Mouse (Mus musculus) splenic B cell, adult 2 months (primary cell): ENCODE measurements around the gene Ckap2l.

Source experiments
- DNase-seq: peaks from one replicate; pipeline ENCODE4 v3.0.0-alpha.2; 2011; ENCODE audit warnings: low read depth, low spot score
- H3K27me3 ChIP-seq: 2 replicates; pipeline ENCODE4 v1.6.1; 2012; ENCODE audit warnings: mild to moderate bottlenecking, low read length, moderate library complexity, mixed read lengths; ENCODE audit not compliant: control insufficient read depth, poor library complexity, insufficient read depth, severe bottlenecking
- H3K36me3 ChIP-seq: 2 replicates; pipeline ENCODE4 v1.6.1; 2012; ENCODE audit warnings: mild to moderate bottlenecking, low read length, moderate library complexity, mixed read lengths; ENCODE audit not compliant: control insufficient read depth, poor library complexity, insufficient read depth, severe bottlenecking

The Ckap2l gene

DNA sequence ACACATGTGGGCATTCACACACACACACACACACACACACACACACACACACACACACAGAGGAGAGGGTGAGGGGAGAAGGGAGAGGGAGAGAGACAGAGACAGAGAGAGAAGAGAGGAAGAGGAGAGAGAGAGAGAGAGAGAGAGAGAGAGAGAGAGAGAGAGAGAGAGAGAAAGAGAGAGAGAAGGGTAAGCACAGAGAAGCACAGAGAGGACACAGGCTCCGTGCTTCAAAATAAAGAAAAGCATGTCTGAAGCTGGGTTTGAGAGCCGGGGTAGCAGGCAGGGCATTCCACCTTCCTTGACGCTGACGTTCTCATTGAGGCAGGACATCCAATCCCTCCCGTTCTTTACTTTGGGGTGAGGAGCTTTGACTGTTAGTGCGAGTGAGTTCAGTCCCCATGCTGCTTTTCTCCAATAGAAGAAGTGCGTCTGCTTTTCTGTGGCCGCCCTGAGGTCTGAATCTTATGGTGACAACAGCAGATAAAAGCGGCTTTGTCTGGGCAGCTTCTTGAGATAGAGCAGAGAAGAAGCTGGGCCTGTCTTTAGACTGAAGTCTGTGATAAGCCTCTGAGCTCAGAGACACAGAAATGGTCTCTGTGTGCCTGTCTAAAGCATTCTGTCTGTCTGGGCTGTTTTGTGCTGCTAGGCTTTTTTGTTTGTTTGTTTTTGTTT, 63.1 kb downstream of the Ckap2l start:
- DNase-seq: no peak
- no peaks in the 10 kb centered on the region for H3K27me3 ChIP-seq
- H3K36me3 ChIP-seq: no peaks in the 10 kb centered on the region

DNA sequence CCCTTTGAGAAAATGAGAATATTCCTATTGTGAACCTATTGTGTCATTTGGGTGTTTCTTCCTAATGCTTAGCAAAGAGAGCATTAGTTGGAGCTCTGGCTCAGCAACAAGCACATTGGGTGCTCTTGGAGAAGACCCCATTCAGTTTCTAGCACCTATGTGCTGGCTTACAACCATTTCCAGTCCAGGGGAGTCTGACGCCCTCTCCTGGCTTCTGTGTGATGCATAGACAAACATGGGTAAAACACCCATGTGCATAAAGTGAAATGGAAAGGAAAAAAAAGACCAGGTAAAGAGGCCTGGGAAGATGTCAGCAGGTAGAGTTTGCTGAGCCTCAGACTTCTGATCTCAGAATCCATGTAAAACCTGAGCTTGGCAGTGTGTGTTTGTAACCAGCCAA, 63.8 kb downstream of the Ckap2l start:
- no peak for DNase-seq
- H3K36me3 ChIP-seq: no peaks in the 10 kb centered on the region
- no peaks in the 10 kb centered on the region for H3K27me3 ChIP-seq

DNA sequence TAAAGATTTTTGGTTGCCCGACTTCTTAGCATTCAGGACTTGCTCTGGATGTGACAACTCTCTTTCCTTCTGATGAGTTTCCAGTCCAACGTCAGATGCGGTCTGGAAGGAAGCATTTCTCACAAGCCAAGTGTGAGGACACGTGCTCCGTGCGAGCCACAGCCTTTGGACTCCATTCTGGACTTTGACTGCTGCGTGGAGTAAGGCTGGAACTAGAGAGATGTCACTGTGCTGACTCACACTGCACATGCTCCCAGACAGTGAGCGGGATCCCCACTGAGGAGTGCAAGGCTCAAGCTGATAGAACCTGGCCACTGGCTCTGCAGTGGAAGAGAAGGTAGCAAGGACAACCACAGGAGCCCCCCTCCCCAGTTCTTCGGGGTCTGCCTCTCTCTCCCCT, 64.5 kb downstream of the Ckap2l start:
- H3K27me3 ChIP-seq: no peaks in the 10 kb centered on the region
- no peaks in the 10 kb centered on the region for H3K36me3 ChIP-seq
- DNase-seq: no peak

DNA sequence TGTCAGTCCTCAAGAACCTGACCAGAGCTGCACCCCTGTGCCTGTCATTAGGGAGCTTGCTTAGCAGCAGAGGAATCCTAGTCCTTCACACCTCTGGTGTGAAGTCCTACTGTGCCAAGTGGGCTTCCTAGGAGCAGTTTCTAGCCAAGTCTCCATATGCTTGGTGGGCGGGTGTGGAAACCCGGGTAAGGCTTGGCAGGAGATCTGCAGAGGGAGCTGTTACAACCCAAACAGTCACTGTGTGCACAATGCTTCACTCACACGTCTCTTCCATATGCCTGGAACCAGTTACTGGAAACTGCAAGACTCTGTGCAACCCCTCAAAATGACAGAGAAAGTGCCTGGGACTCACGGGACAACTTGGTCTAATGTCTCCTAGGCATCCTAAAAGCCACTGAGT, 65.0 kb downstream of the Ckap2l start:
- no peak for DNase-seq
- H3K27me3 ChIP-seq: no peaks in the 10 kb centered on the region
- no peaks in the 10 kb centered on the region for H3K36me3 ChIP-seq

DNA sequence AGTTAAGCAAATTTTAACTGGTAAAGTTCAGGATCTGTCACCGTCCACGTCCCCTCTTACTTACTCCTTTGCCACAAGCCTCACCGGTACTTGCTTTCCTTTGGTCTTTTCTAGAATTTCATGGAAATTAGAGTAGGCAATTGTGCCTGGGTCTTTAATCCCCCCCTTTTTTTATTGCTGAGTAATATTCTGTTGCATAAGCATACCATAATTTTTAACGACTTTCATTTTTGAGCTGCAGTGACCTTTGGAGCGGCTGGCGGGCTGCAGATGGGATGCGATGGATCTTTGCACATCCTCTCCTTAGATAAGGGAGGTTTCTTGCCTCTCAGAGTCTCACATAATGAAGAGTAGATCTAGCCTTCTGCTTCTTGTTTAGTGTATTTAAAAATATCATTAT, 67.7 kb downstream of the Ckap2l start:
- no peaks in the 10 kb centered on the region for H3K27me3 ChIP-seq
- DNase-seq: no peak
- no peaks in the 10 kb centered on the region for H3K36me3 ChIP-seq

DNA sequence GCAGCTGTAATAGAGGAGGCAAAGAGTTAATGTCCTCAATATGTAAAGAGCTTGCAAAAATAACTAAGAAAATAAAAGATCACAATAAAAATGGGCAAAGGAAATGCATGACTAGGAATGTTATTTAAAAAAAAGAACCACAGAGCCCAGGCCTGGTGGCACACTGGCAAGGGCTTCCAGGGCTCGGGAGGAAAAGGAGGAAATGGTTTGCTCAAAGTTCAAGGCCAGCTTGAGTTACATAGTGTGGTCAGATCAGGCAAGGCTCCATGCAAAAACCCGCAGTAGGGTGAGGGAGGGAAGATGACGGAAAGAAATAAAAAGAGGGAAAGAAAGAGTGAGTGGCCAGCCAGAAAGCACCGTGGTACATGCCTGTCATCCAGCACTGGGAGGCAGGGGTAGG, 68.4 kb downstream of the Ckap2l start:
- no peaks in the 10 kb centered on the region for H3K27me3 ChIP-seq
- H3K36me3 ChIP-seq: no peaks in the 10 kb centered on the region
- DNase-seq: no peak

DNA sequence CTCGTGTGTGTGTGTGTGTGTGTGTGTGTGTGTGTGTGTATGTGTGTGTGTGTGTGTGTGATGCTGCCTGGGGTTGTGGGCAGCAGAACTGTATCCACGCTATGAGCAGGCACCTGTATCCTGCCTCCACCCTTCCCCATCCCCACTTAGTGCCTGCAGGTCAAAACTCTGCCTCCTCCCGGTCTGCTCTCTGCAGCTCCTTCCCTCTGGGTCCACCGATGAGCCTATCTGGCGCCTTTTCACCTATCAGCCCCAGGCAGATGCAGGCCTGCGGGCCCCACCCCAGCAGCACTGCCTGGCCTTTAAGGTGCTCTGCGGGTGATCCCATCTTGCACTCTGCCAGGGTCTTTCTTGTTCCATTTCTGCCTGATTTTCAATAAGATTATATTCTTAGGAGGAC, 69.3 kb downstream of the Ckap2l start:
- Histone ChIP-seq H3K36me3 (no peaks in the 10 kb centered on the region), H3K27me3 (no peaks in the 10 kb centered on the region)
- DNase-seq: no peak

DNA sequence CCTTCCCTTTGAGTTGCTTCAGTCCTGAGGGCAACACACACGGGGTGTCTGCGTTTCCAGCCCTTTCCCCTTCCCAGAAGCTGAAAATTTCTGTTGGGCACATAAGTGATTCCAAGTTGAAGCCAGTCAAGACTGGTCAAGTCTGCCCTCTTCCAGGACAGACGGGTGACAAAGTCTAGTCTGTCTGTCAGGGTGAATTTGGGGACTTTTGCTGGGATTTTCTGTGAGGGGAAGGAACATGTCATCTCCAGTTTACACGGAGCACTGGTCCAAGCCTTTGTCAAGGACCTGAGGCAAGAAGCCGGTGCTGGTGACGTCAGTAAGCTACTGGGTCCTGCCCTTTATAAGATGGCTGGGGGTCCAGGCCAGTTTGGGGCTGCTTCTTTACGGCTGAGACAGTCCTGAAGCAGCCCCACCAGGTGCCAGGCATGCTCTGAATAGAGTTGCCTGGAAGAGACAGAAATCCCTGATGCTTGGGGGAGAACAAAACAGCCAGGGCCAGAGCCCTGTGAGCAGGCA, 69.9 kb downstream of the Ckap2l start:
- Histone ChIP-seq H3K36me3 (no peaks in the 10 kb centered on the region), H3K27me3 (no peaks in the 10 kb centered on the region)
- DNase-seq: no peak

DNA sequence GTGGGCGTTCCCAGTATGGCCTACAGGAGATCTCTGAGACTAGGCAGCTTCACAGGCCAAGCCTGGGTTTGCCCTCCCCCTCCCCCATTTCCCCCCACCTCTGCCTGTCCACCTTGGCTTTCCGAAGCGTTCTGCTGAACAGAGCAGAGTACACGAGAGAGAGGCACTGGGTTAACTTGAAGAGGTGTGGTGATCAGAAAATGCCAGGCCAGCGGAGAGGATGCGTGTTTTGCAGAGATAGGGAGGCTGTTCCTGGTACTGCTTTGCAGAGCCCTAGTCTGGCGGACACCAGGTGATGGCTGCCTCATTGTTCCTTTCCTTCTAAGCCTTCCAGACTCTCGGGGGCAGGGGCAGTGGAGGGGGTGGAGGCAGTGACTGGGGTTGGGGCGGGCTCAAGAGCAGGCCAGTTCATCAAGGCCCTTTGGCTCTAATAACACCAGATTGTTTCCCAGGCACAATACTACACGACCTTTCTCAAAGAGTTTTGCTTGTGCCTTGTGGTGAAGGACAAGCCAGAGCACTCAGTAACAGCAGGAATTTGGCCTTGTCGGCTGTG, 70.6 kb downstream of the Ckap2l start:
- Histone ChIP-seq H3K36me3 (no peaks in the 10 kb centered on the region), H3K27me3 (no peaks in the 10 kb centered on the region)
- no peak for DNase-seq

DNA sequence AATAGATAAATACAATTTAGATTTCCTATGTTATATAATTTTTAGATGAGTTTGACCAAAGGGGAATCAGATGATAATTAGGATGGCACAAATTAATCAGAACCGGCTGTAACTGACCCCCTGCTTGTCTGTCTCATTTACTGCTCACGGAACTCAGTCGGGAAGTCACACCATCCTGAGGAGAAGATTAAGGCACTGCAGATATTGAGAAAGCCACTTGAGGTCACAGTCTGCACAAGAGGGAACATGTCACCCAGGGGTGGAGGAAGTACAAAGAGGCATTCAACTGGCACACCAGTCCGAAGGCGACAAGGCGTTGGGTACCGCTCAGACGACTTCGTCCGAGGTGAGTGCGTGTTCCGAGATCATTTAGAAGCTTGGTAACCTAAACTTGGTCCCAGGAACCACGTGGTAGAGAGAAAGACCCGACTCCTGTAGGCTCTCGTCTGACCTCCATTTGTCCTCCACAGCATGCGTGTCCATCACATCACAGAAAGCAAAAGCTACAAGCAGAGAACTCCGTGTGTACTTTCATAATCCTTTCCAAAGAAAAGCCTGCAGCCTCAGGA, 71.7 kb downstream of the Ckap2l start:
- Histone ChIP-seq H3K27me3 (no peaks in the 10 kb centered on the region), H3K36me3 (no peaks in the 10 kb centered on the region)
- no peak for DNase-seq

DNA sequence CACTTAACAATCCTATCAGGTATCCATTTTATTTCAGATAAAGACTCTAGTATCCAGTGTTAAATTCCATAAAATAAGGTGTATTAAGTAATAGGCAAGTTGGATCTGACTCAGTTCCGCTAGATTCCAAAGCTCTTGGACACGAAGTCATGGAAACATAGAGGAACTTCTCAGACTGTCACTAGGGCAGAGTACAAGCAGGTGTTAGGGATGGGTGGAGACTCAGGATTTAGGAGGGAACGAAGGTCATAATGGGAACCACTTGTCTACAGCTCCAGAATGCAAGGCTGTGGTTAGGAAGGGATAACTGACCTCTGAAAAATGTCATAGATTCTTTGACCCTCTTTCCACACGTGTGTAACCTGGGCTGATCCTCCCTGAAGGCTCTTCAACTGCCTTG, 72.8 kb downstream of the Ckap2l start:
- Histone ChIP-seq H3K27me3 (no peaks in the 10 kb centered on the region), H3K36me3 (no peaks in the 10 kb centered on the region)
- DNase-seq: no peak

DNA sequence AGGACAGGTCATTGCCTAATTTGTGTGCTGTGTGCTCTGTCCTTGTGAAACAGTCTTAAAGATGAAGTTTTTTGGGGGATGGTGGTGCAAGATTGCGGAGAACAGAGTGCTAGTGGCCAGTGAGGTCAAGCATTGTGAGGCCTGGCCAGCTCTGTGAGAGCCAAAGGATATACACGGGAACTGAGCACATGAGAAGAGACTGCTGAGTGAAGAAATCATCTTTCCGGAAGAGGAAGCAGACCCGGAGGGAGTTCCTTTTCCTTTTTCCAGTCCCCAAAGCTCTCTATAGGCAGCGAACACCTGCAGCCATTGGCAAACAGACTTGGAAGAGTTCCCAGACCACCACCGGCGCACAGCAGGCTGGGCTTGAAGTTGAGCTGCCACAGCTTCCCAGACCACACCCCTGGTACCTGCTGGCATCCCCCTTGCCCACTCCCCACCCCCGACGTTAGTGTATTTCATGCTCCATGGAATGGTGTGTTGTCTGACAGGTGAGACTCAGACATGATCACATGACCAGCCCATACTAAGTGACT, 75.8 kb downstream of the Ckap2l start:
- no peaks in the 10 kb centered on the region for H3K36me3 ChIP-seq
- H3K27me3 ChIP-seq: no peaks in the 10 kb centered on the region
- DNase-seq: no peak

DNA sequence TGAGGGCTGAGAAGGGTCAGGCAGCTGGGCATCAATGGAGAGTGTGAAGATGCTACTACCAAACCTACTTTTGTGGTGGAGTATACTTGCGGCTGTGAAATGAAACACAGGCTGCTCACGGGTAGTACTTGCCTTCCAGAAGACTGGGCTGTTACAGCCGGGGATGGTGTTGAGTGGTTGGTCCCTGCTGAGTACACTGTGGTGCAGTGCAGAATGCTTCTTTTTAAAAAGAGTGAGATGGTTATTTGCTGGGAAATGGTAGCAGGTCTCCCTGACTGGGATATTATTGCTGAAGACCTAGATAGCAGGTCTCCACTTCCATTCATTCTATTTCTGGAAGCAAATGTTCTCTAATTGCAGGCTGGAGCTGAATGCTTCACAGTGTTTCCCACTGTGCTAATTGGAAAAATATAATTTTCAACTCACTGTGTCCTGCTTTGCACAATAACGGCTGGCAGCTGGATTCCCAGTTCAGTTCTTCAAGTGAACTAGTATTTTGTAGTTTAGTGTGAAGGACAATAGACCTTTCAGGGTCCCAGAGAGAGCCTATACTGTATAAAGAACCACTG, 78.4 kb downstream of the Ckap2l start:
- Histone ChIP-seq H3K27me3 (no peaks in the 10 kb centered on the region), H3K36me3 (no peaks in the 10 kb centered on the region)
- no peak for DNase-seq
